Mouse (Mus musculus): ENCODE data around the gene Mapt. TPM values are rescaled to one million over a fixed set of nuclear protein-coding genes. Genes with fewer than 3 reads are reported as not detected.

Mapt gene
- polyA plus RNA-seq, 1 experiment from 2014 or later, result 10.3 TPM

- peak; percentile 92 for ATAC-seq (ENCODE audit: low FRiP score, low TSS enrichment)
- Histone ChIP-seq H3K4me1 (ENCODE audit: insufficient read depth, low read length) (peaks cover 17% of the 10 kb centered on the region), H3K27me3 (ENCODE audit: insufficient read depth, low read length) (no peaks in the 10 kb centered on the region), H3K36me3 (ENCODE audit: insufficient read depth, low read length) (no peaks in the 10 kb centered on the region), H3K4me2 (replicated peaks; ENCODE audit: low read depth, low read length) (peak overlapping the region; percentile 41), H3K27ac (ENCODE audit: low read length) (peak overlapping the region; percentile 80), H3K9me3 (ENCODE audit: low read length) (no peaks in the 10 kb centered on the region), H3K9ac (replicated peaks; ENCODE audit: low read length) (no peak overlapping the region; the same call in 1 of the 2 replicates), H3K4me3 (ENCODE audit: low read length) (peak overlapping the region; percentile 5; the same call in 1 of the 2 replicates)
- WGBS, result 22% methylated on average over 6 of the region's 6 CpGs
Measured at GRCm38 (mm10) chr11:104246171-104246694, 15.0 kb downstream of the Mapt start.

- H3K9me3 ChIP-seq (ENCODE audit: low read length), result no peaks in the 10 kb centered on the region
- no peak overlapping the region for H3K4me2 ChIP-seq (replicated peaks; ENCODE audit: low read depth, low read length)
- H3K4me1 ChIP-seq (ENCODE audit: insufficient read depth, low read length), result peaks cover 17% of the 10 kb centered on the region
- H3K27ac ChIP-seq (ENCODE audit: low read length), result peak overlapping the region; percentile 16; the same call in 1 of the 2 replicates
- H3K36me3 ChIP-seq (ENCODE audit: insufficient read depth, low read length), result no peaks in the 10 kb centered on the region
- H3K9ac ChIP-seq (replicated peaks; ENCODE audit: low read length), result no peak overlapping the region
- no peak overlapping the region for H3K4me3 ChIP-seq (ENCODE audit: low read length)
- WGBS, result 40% methylated on average over 6 of the region's 6 CpGs
- H3K27me3 ChIP-seq (ENCODE audit: insufficient read depth, low read length), result no peaks in the 10 kb centered on the region
- ATAC-seq (ENCODE audit: low FRiP score, low TSS enrichment), result peak; percentile 64
Measured at GRCm38 (mm10) chr11:104247141-104247717, 16.0 kb downstream of the Mapt start.

- Histone ChIP-seq H3K4me1 (ENCODE audit: insufficient read depth, low read length) (peaks cover 17% of the 10 kb centered on the region), H3K4me3 (ENCODE audit: low read length) (no peak overlapping the region), H3K9ac (replicated peaks; ENCODE audit: low read length) (no peak overlapping the region), H3K27ac (ENCODE audit: low read length) (no peak overlapping the region), H3K4me2 (replicated peaks; ENCODE audit: low read depth, low read length) (no peak overlapping the region), H3K27me3 (ENCODE audit: insufficient read depth, low read length) (no peaks in the 10 kb centered on the region), H3K36me3 (ENCODE audit: insufficient read depth, low read length) (no peaks in the 10 kb centered on the region), H3K9me3 (ENCODE audit: low read length) (no peaks in the 10 kb centered on the region)
- 49% methylated on average over 8 of the region's 8 CpGs for WGBS
- no peak for ATAC-seq (ENCODE audit: low FRiP score, low TSS enrichment)
Measured at GRCm38 (mm10) chr11:104249420-104249819, 18.2 kb downstream of the Mapt start.

GRCm38 (mm10) chr11:104251121-104251520, 19.9 kb downstream of the Mapt start:
- WGBS, result 47% methylated on average over 6 of the region's 6 CpGs
- Histone ChIP-seq H3K9ac (replicated peaks; ENCODE audit: low read length) (no peak overlapping the region), H3K27me3 (ENCODE audit: insufficient read depth, low read length) (no peaks in the 10 kb centered on the region), H3K4me3 (ENCODE audit: low read length) (no peak overlapping the region), H3K36me3 (ENCODE audit: insufficient read depth, low read length) (no peaks in the 10 kb centered on the region), H3K4me1 (ENCODE audit: insufficient read depth, low read length) (peaks cover 11% of the 10 kb centered on the region), H3K9me3 (ENCODE audit: low read length) (no peaks in the 10 kb centered on the region), H3K4me2 (replicated peaks; ENCODE audit: low read depth, low read length) (no peak overlapping the region), H3K27ac (ENCODE audit: low read length) (no peak overlapping the region)
- ATAC-seq (ENCODE audit: low FRiP score, low TSS enrichment), result no peak

- Histone ChIP-seq H3K27ac (ENCODE audit: low read length) (no peak overlapping the region), H3K9ac (replicated peaks; ENCODE audit: low read length) (no peak overlapping the region), H3K36me3 (ENCODE audit: insufficient read depth, low read length) (no peaks in the 10 kb centered on the region), H3K4me1 (ENCODE audit: insufficient read depth, low read length) (peaks cover 3% of the 10 kb centered on the region; the same call in 1 of the 2 replicates), H3K27me3 (ENCODE audit: insufficient read depth, low read length) (no peaks in the 10 kb centered on the region), H3K4me3 (ENCODE audit: low read length) (no peak overlapping the region), H3K4me2 (replicated peaks; ENCODE audit: low read depth, low read length) (no peak overlapping the region), H3K9me3 (ENCODE audit: low read length) (no peaks in the 10 kb centered on the region)
- no peak for ATAC-seq (ENCODE audit: low FRiP score, low TSS enrichment)
- WGBS, result 57% methylated on average over 3 of the region's 3 CpGs
Measured at GRCm38 (mm10) chr11:104252094-104252493, 20.9 kb downstream of the Mapt start.

- no peak overlapping the region for H3K4me3 ChIP-seq (ENCODE audit: low read length)
- no peaks in the 10 kb centered on the region for H3K27me3 ChIP-seq (ENCODE audit: insufficient read depth, low read length)
- H3K4me1 ChIP-seq (ENCODE audit: insufficient read depth, low read length), result peaks cover 5% of the 10 kb centered on the region
- no peak for ATAC-seq (ENCODE audit: low FRiP score, low TSS enrichment)
- H3K4me2 ChIP-seq (replicated peaks; ENCODE audit: low read depth, low read length), result no peak overlapping the region
- H3K9me3 ChIP-seq (ENCODE audit: low read length), result no peaks in the 10 kb centered on the region
- 86% methylated on average over 10 of the region's 10 CpGs for WGBS
- no peak overlapping the region for H3K9ac ChIP-seq (replicated peaks; ENCODE audit: low read length)
- no peaks in the 10 kb centered on the region for H3K36me3 ChIP-seq (ENCODE audit: insufficient read depth, low read length)
- no peak overlapping the region for H3K27ac ChIP-seq (ENCODE audit: low read length)
Measured at GRCm38 (mm10) chr11:104254408-104255039, 23.3 kb downstream of the Mapt start.

GRCm38 (mm10) chr11:104256179-104256578, 25.0 kb downstream of the Mapt start:
- Histone ChIP-seq H3K4me2 (replicated peaks; ENCODE audit: low read depth, low read length) (no peak overlapping the region), H3K9me3 (ENCODE audit: low read length) (no peaks in the 10 kb centered on the region), H3K27me3 (ENCODE audit: insufficient read depth, low read length) (no peaks in the 10 kb centered on the region), H3K9ac (replicated peaks; ENCODE audit: low read length) (no peak overlapping the region), H3K36me3 (ENCODE audit: insufficient read depth, low read length) (no peaks in the 10 kb centered on the region), H3K27ac (ENCODE audit: low read length) (no peak overlapping the region), H3K4me3 (ENCODE audit: low read length) (no peak overlapping the region), H3K4me1 (ENCODE audit: insufficient read depth, low read length) (peaks cover 5% of the 10 kb centered on the region)
- ATAC-seq (ENCODE audit: low FRiP score, low TSS enrichment), result no peak
- 95% methylated on average over 2 of the region's 2 CpGs for WGBS

- Histone ChIP-seq H3K27me3 (ENCODE audit: insufficient read depth, low read length) (no peaks in the 10 kb centered on the region), H3K36me3 (ENCODE audit: insufficient read depth, low read length) (no peaks in the 10 kb centered on the region), H3K4me1 (ENCODE audit: insufficient read depth, low read length) (peaks cover 5% of the 10 kb centered on the region), H3K4me3 (ENCODE audit: low read length) (no peak overlapping the region), H3K9me3 (ENCODE audit: low read length) (no peaks in the 10 kb centered on the region), H3K9ac (replicated peaks; ENCODE audit: low read length) (no peak overlapping the region), H3K4me2 (replicated peaks; ENCODE audit: low read depth, low read length) (no peak overlapping the region), H3K27ac (ENCODE audit: low read length) (no peak overlapping the region)
- no peak; the same call in 1 of the 2 replicates for ATAC-seq (ENCODE audit: low FRiP score, low TSS enrichment)
- 31% methylated on average over 4 of the region's 4 CpGs for WGBS
Measured at GRCm38 (mm10) chr11:104258991-104259390, 27.8 kb downstream of the Mapt start.

- Histone ChIP-seq H3K27me3 (ENCODE audit: insufficient read depth, low read length) (no peaks in the 10 kb centered on the region), H3K36me3 (ENCODE audit: insufficient read depth, low read length) (no peaks in the 10 kb centered on the region), H3K9ac (replicated peaks; ENCODE audit: low read length) (no peak overlapping the region), H3K27ac (ENCODE audit: low read length) (no peak overlapping the region; the same call in 1 of the 2 replicates), H3K4me1 (ENCODE audit: insufficient read depth, low read length) (peaks cover 6% of the 10 kb centered on the region; the same call in 1 of the 2 replicates), H3K4me3 (ENCODE audit: low read length) (no peak overlapping the region), H3K4me2 (replicated peaks; ENCODE audit: low read depth, low read length) (no peak overlapping the region), H3K9me3 (ENCODE audit: low read length) (no peaks in the 10 kb centered on the region)
- ATAC-seq (ENCODE audit: low FRiP score, low TSS enrichment), result peak; percentile 84
- WGBS, result 48% methylated on average over 6 of the region's 6 CpGs
Measured at GRCm38 (mm10) chr11:104264683-104265082, 33.5 kb downstream of the Mapt start.

- no peaks in the 10 kb centered on the region for H3K27me3 ChIP-seq (ENCODE audit: insufficient read depth, low read length)
- H3K9me3 ChIP-seq (ENCODE audit: low read length), result no peaks in the 10 kb centered on the region
- no peak overlapping the region for H3K4me3 ChIP-seq (ENCODE audit: low read length)
- H3K4me1 ChIP-seq (ENCODE audit: insufficient read depth, low read length), result peaks cover 7% of the 10 kb centered on the region; the same call in 1 of the 2 replicates
- ATAC-seq (ENCODE audit: low FRiP score, low TSS enrichment), result no peak
- no peaks in the 10 kb centered on the region for H3K36me3 ChIP-seq (ENCODE audit: insufficient read depth, low read length)
- no peak overlapping the region for H3K9ac ChIP-seq (replicated peaks; ENCODE audit: low read length)
- H3K27ac ChIP-seq (ENCODE audit: low read length), result no peak overlapping the region
- no peak overlapping the region for H3K4me2 ChIP-seq (replicated peaks; ENCODE audit: low read depth, low read length)
Measured at GRCm38 (mm10) chr11:104265669-104266068, 34.5 kb downstream of the Mapt start.
